Mouse (Mus musculus) embryonic facial prominence, embryonic 13.5 days (tissue): ENCODE data around the gene Sft2d2. TPM values are rescaled to one million over a fixed set of nuclear protein-coding genes. Genes with fewer than 3 reads are reported as not detected.

Experiments
- ATAC-seq: fragments of 200-750 bp; cut with Nextera tagmentation; 2 replicates; pipeline ENCODE4 v1.8.0; 2017; ENCODE audit warnings: low read depth; ENCODE audit not compliant: insufficient number of reproducible peaks, insufficient read depth, low FRiP score, low TSS enrichment
- H3K27ac ChIP-seq: fragments of 300-500 bp; sonication (generic); 2 replicates; pipeline ENCODE4 v1.5.1; 2015; ENCODE audit warnings: moderate library complexity, mild to moderate bottlenecking, inconsistent platforms
- H3K27me3 ChIP-seq: fragments of 300-500 bp; sonication (generic); 2 replicates; pipeline ENCODE4 v1.6.1; 2015; ENCODE audit warnings: mild to moderate bottlenecking, inconsistent platforms
- H3K36me3 ChIP-seq: fragments of 300-500 bp; sonication (generic); 2 replicates; pipeline ENCODE4 v1.6.1; 2015; ENCODE audit warnings: mild to moderate bottlenecking, inconsistent platforms
- H3K4me1 ChIP-seq: fragments of 300-500 bp; sonication (generic); 2 replicates; pipeline ENCODE4 v1.6.1; 2015; ENCODE audit warnings: inconsistent platforms
- H3K4me2 ChIP-seq: fragments of 300-500 bp; sonication (generic); 2 replicates; pipeline ENCODE4 v1.6.1; 2015; ENCODE audit warnings: moderate library complexity, mild to moderate bottlenecking, inconsistent platforms
- H3K4me3 ChIP-seq: fragments of 300-500 bp; sonication (generic); 2 replicates; pipeline ENCODE4 v1.5.1; 2015; ENCODE audit warnings: mild to moderate bottlenecking, inconsistent platforms
- H3K9ac ChIP-seq: fragments of 300-500 bp; sonication (generic); 2 replicates; pipeline ENCODE4 v1.6.1; 2015; ENCODE audit warnings: mild to moderate bottlenecking, inconsistent platforms
- H3K9me3 ChIP-seq: fragments of 300-500 bp; sonication (generic); 2 replicates; pipeline ENCODE4 v1.6.1; 2016; ENCODE audit warnings: inconsistent platforms
- WGBS: fragments of 180-500 bp; shearing (Covaris S2); methylation state at CpG from one replicate; pipeline ENCODE4 v1.1.7; 2015; ENCODE audit warnings: mixed read lengths; 5-methylcytosine and 5-hydroxymethylcytosine counted together
- polyA plus RNA-seq: library from polyadenylated mRNA; unstranded; fragments of >200 nt; fragmentation: Nextera tagmentation; extraction: Ambion mirVana; gene quantifications from 2 replicates; pipeline ENCODE4 v1.2.1, GENCODE M21; 2015

Gene Sft2d2
- polyA plus RNA-seq, result 11.3 and 15.9 TPM in 2 replicates

DNA sequence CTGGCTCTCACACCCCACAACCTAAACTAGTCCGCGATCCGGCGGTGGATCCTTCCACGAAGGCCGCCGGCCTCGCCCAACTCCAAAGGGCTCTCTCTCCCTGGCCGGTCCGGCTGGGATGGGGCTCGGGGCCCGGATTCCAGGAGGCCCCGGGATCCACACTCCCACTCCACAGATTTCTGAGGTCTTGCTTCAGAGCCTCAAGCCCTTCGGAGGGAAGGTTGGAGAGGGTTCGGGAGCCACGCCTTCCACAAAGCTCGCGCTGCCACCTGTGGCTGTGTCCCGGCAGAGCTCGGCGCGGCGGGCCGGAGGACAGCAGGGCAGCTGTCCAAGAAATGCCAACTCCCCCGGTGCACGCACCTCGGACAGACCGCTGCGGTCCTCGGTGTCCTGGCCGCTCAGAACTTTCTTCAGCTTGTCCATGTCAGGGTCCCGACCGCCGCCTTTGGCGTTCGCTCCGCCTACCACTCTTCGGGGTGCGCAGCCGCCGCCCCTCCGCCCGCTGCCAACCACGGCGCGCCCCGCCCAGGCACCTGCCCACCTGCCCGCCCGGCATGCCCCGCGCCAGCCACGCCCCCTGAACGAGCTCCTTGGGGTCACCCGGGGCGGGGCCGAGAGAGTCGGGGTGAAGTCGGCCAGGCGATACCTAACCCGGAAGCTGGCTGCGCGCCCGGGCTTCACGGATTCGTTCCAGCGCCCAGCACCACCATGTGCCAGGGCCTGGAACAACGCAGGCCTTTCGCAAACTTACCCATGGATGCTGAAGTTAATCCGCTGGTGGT is at the start of gene Sft2d2:
TSS of gene Sft2d2 (minus strand) at position 559 of the 782 bp plus-strand sequence.
- Histone ChIP-seq H3K9me3 (no peaks in the 10 kb centered on the region), H3K4me1 (peaks cover 17% of the 10 kb centered on the region), H3K9ac (peak within 1 kb of the TSS; percentile 80), H3K4me3 (peak within 1 kb of the TSS; percentile 66), H3K4me2 (peak within 1 kb of the TSS; percentile 88), H3K36me3 (no peaks in the 10 kb centered on the region), H3K27me3 (no peaks in the 10 kb centered on the region), H3K27ac (peak within 1 kb of the TSS; percentile 69)
- ATAC-seq, result peak; percentile 94
- WGBS, result under 1% methylated on average over 64 of the region's 69 CpGs

DNA sequence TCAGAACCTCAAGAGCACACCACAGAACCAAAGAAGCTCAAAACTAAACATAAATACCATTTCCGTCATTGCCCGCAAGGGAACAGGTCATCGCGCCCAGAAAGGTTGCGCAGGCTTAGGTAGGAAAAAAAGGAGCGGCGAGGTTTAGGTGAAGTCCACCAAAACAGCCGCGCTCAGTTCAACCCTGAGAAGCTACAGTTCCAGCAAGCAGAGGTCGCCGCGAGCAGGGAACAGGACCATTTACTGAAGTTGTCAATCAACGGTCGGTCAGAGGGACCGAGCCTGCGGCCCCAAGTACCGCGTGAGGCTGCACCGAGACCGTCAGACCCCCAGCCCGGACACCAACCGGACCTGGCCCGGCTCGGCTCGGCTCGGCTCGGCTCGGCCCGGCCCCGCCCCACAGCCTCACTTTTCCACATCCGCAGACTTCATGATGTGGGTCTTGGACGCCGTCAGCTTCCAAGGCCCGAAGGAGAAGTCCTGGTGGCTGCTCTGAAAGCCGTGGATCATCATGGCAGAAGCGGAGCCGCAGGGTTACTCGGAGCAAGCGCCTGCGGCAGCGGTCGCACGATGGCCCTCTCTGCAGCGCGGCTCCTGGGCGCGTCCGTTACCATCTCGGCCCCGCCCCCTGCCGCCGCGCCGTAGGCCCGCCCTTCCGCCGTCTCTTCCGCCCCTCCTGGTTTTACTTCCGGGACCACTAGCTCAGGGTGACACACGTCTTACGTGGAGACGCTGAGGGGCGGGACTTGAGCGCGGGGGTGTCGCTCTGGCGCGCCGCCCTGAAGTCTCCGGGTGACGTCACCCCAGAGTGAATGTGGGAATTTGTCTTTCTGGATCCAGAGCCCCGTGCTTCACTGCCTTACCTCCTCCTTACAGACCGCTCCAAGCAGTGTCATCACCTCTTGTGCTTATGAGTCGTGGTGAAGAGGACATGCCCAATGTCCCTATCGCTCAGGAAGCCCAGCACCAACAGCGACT is 42.4 kb upstream of the Sft2d2 start, which contains the start of gene Tiprl:
TSS of gene Tiprl (minus strand) at position 676 of the 978 bp plus-strand sequence.
- under 1% methylated on average over 76 of the region's 76 CpGs for WGBS
- Histone ChIP-seq H3K9me3 (no peaks in the 10 kb centered on the region), H3K4me1 (peaks cover 19% of the 10 kb centered on the region), H3K36me3 (no peaks in the 10 kb centered on the region), H3K4me2 (peak within 1 kb of the TSS; percentile 81), H3K27me3 (no peaks in the 10 kb centered on the region), H3K27ac (peak within 1 kb of the TSS; percentile 91), H3K9ac (peak within 1 kb of the TSS; percentile 90), H3K4me3 (peak within 1 kb of the TSS; percentile 87)
- ATAC-seq, result peak; percentile 99

DNA sequence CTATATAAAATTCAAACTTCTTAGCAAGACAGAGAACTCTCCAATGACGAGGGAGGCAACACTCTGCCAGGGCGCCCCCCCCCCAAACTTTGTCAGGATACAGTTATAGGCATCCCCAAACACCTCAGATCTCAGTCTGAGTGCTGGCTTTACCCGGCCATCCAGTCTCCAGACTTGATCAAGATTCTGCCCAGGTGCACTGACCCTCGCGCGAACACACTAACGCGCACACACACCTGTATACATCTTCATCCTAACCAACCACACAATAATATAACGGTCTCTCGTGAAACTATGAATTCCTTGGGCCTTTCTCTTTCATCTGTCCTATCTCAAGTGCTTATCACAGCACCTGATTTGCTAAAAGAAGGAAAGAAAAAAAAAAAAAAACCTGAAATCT is 41.6 kb upstream of the Sft2d2 start:
- no peak for ATAC-seq
- 13% methylated on average over 10 of the region's 10 CpGs for WGBS

GRCm38 (mm10) chr1:165233806-165234205 is 39.6 kb upstream of the Sft2d2 start:
- Histone ChIP-seq H3K36me3 (no peaks in the 10 kb centered on the region), H3K4me3 (no peak overlapping the region), H3K27ac (no peak overlapping the region), H3K4me2 (no peak overlapping the region), H3K9me3 (no peaks in the 10 kb centered on the region), H3K27me3 (no peaks in the 10 kb centered on the region), H3K4me1 (peaks cover 19% of the 10 kb centered on the region), H3K9ac (no peak overlapping the region)
- ATAC-seq, result no peak
- 78% methylated on average over 2 of the region's 2 CpGs for WGBS

More for the DNA sequence above, 41.6 kb upstream of the Sft2d2 start:
- Histone ChIP-seq H3K27me3 (no peaks in the 10 kb centered on the region), H3K4me3 (peak overlapping the region; percentile 87), H3K9me3 (no peaks in the 10 kb centered on the region), H3K9ac (peak overlapping the region; percentile 90), H3K4me2 (peak overlapping the region; percentile 81), H3K36me3 (no peaks in the 10 kb centered on the region), H3K27ac (0 out of 2 replicates have a peak overlapping the region, but pooled peaks have one; percentile 91), H3K4me1 (peaks cover 19% of the 10 kb centered on the region)

DNA sequence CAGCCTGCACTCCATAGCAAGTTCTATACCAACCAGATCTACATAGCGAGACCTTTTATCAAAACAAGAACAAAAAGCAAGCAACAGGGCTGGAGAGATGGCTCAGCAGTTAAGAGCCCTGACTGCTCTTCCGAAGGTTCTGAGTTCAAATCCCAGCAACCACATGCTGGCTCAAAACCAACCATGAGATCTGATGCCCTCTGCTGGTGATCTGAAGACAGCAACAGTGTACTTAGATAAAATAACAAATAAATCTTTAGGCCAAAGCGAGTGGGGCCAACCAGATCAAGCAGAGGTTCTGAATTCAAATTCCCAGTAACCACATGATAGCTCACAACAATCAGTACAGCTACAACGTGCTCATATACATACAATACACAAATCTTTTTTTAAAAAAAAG is 36.5 kb upstream of the Sft2d2 start:
- Histone ChIP-seq H3K9ac (no peak overlapping the region), H3K4me1 (peaks cover 10% of the 10 kb centered on the region), H3K36me3 (peaks cover 7% of the 10 kb centered on the region), H3K9me3 (no peaks in the 10 kb centered on the region), H3K27me3 (no peaks in the 10 kb centered on the region), H3K4me2 (no peak overlapping the region), H3K27ac (no peak overlapping the region), H3K4me3 (no peak overlapping the region)
- 95% methylated on average over 4 of the region's 4 CpGs for WGBS
- no peak for ATAC-seq

- H3K4me3 ChIP-seq, result no peak overlapping the region
- ATAC-seq, result no peak
- no peak overlapping the region for H3K9ac ChIP-seq
- peaks cover 3% of the 10 kb centered on the region for H3K4me1 ChIP-seq
- H3K27me3 ChIP-seq, result no peaks in the 10 kb centered on the region
- H3K27ac ChIP-seq, result no peak overlapping the region
- H3K9me3 ChIP-seq, result no peaks in the 10 kb centered on the region
- WGBS, result 94% methylated on average over 9 of the region's 9 CpGs
- no peak overlapping the region for H3K4me2 ChIP-seq
- H3K36me3 ChIP-seq, result peaks cover 17% of the 10 kb centered on the region
Observed at GRCm38 (mm10) chr1:165229577-165229976, 35.3 kb upstream of the Sft2d2 start.

GRCm38 (mm10) chr1:165217023-165217589 is 22.9 kb upstream of the Sft2d2 start:
- no peaks in the 10 kb centered on the region for H3K27me3 ChIP-seq
- H3K9ac ChIP-seq, result no peak overlapping the region
- no peak overlapping the region for H3K4me3 ChIP-seq
- peaks cover 73% of the 10 kb centered on the region for H3K36me3 ChIP-seq
- no peaks in the 10 kb centered on the region for H3K9me3 ChIP-seq
- no peak overlapping the region for H3K4me2 ChIP-seq
- no peak for ATAC-seq
- no peaks in the 10 kb centered on the region for H3K4me1 ChIP-seq
- 93% methylated on average over 2 of the region's 2 CpGs for WGBS
- H3K27ac ChIP-seq, result no peak overlapping the region

- H3K27ac ChIP-seq, result no peak overlapping the region
- H3K36me3 ChIP-seq, result peaks cover 65% of the 10 kb centered on the region
- H3K4me1 ChIP-seq, result no peaks in the 10 kb centered on the region
- ATAC-seq, result no peak
- H3K9ac ChIP-seq, result no peak overlapping the region
- no peaks in the 10 kb centered on the region for H3K9me3 ChIP-seq
- no peaks in the 10 kb centered on the region for H3K27me3 ChIP-seq
- no peak overlapping the region for H3K4me2 ChIP-seq
- no peak overlapping the region for H3K4me3 ChIP-seq
- 82% methylated on average over 7 of the region's 7 CpGs for WGBS
Observed at GRCm38 (mm10) chr1:165215831-165216230, 21.6 kb upstream of the Sft2d2 start.

GRCm38 (mm10) chr1:165205591-165205990 is 11.4 kb upstream of the Sft2d2 start:
- no peaks in the 10 kb centered on the region for H3K4me1 ChIP-seq
- H3K9ac ChIP-seq, result no peak overlapping the region
- H3K27ac ChIP-seq, result no peak overlapping the region
- H3K36me3 ChIP-seq, result no peaks in the 10 kb centered on the region
- no peak overlapping the region for H3K4me3 ChIP-seq
- H3K4me2 ChIP-seq, result no peak overlapping the region
- no peaks in the 10 kb centered on the region for H3K9me3 ChIP-seq
- no peaks in the 10 kb centered on the region for H3K27me3 ChIP-seq
- no peak for ATAC-seq
- WGBS, result 14% methylated on average over 2 of the region's 2 CpGs

GRCm38 (mm10) chr1:165203488-165204035 is 9.3 kb upstream of the Sft2d2 start:
- no peak overlapping the region for H3K27ac ChIP-seq
- no peak overlapping the region for H3K4me2 ChIP-seq
- no peaks in the 10 kb centered on the region for H3K4me1 ChIP-seq
- no peaks in the 10 kb centered on the region for H3K27me3 ChIP-seq
- no peak overlapping the region for H3K4me3 ChIP-seq
- no peaks in the 10 kb centered on the region for H3K36me3 ChIP-seq
- no peak overlapping the region for H3K9ac ChIP-seq
- no peaks in the 10 kb centered on the region for H3K9me3 ChIP-seq
- 51% methylated on average over 2 of the region's 2 CpGs for WGBS
- no peak for ATAC-seq

- no peak overlapping the region for H3K27ac ChIP-seq
- no peaks in the 10 kb centered on the region for H3K4me1 ChIP-seq
- H3K9ac ChIP-seq, result no peak overlapping the region
- no peaks in the 10 kb centered on the region for H3K27me3 ChIP-seq
- H3K36me3 ChIP-seq, result no peaks in the 10 kb centered on the region
- 69% methylated on average over 4 of the region's 4 CpGs for whole genome bisulfite sequencing
- H3K4me2 ChIP-seq, result no peak overlapping the region
- H3K9me3 ChIP-seq, result no peaks in the 10 kb centered on the region
- no peak overlapping the region for H3K4me3 ChIP-seq
- ATAC-seq, result no peak
Observed at GRCm38 (mm10) chr1:165201445-165202012, 7.3 kb upstream of the Sft2d2 start.
